Mouse (Mus musculus): Measurements from ENCODE around the gene Ugdh.

DNA sequence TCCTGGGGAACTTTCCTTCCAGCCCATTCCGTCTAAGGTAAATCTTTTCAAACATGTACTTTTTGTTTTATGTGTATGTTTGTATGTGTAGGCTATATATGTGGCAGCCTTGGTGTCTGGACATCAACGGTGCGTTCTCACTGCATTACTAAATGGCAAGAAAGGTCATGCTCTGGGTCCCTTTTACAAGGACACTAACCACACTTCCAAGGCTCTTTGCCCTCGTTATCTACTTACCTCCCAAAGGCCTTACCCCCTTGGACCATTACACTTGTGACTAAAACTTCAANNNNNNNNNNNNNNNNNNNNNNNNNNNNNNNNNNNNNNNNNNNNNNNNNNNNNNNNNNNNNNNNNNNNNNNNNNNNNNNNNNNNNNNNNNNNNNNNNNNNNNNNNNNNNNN, 47.2 kb upstream of the Ugdh start:
- TF ChIP-seq CTCF (IDR thresholded peaks at IDR 0.05; ENCODE audit: borderline replicate concordance, extremely low read depth, insufficient read depth, insufficient read length) (no peak), POLR2A (IDR thresholded peaks at IDR 0.05; ENCODE audit: borderline replicate concordance, extremely low read depth, insufficient read depth, insufficient read length, poor library complexity, severe bottlenecking) (no peak)
